Mouse (Mus musculus): ENCODE results near the gene Ttc30b. TPM values are rescaled to one million over a fixed set of nuclear protein-coding genes. Genes with fewer than 3 reads are reported as not detected.
"Not testable (repeated sequence)": the region's sequence is repeated elsewhere in the genome, so short reads cannot be mapped to it uniquely, and the experiment has no call there.

Ttc30b gene
- polyA plus RNA-seq, 1 experiment: 1.7 TPM

DNA sequence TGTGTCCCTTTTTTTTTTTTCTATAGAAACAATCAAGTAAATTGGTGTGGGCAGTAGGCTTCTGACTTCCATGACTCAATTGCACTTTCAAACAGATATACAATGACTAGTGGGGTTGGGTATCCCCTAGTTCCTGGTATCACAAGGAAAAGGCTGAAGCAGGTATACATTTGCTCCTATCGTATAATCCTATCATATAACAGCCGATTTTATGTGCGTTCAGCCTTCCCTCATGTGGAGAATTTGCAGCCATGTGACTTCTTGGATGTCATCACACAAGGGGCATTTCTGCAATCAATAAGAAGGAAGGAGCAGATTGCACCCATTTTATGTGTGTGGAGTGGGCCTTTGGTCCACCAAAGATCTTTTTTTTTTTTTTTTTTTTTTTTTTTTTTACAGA is 44.7 kb upstream of the Ttc30b start:
- no peak overlapping the region for H3K4me3 ChIP-seq

DNA sequence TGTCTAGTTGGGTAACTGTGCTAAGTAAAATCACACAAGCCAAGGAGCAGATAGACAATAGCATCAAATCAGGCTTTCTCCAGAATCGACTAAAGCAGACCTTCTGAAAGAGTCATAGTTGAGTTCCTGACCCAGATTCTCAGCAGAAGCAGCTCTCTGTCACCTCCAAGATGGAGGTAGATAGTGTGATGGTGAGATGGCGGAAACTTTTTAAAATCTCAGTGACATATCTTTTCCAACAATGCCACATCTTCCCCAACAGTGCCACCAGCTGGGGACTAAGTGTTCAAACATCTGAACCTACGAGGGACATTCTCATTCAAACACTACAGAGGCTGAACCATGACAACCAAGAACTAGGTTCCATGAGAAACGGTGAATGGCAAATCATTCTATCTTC is 44.2 kb upstream of the Ttc30b start:
- Histone ChIP-seq H3ac (ENCODE audit: control insufficient read depth, insufficient read length) (no peak overlapping the region), H3K4me3 (no peak overlapping the region), H3K27me3 (ENCODE audit: control insufficient read depth, insufficient read depth, insufficient read length) (no peaks in the 10 kb centered on the region), H3K36me3 (ENCODE audit: control insufficient read depth, insufficient read depth) (no peaks in the 10 kb centered on the region), H3K4me2 (ENCODE audit: low read depth) (no peak overlapping the region), H3K79me2 (ENCODE audit: control insufficient read depth, insufficient read depth) (no peaks in the 10 kb centered on the region)
- no peak for TF ChIP-seq TCF12 (IDR thresholded peaks at IDR 0.05; ENCODE audit: insufficient read depth, poor library complexity, severe bottlenecking)
- TF ChIP-seq MAX (IDR thresholded peaks at IDR 0.05; ENCODE audit: low read depth): no peak
- no peak for TF ChIP-seq MYOD1 (IDR thresholded peaks at IDR 0.05; ENCODE audit: control insufficient read depth in 1 of 3, insufficient read length in 2 of 3, low read depth in 2 of 3)
- TF ChIP-seq POLR2A (IDR thresholded peaks at IDR 0.05; ENCODE audit: insufficient read length, low read depth): no peak
- no peak for TF ChIP-seq MYOG (IDR thresholded peaks at IDR 0.05; ENCODE audit: control insufficient read depth in 1 of 3, insufficient read depth in 1 of 3, insufficient read length in 2 of 3, low read depth in 2 of 3)
- no peak for TF ChIP-seq TCF3 (IDR thresholded peaks at IDR 0.05; ENCODE audit: insufficient read length, low read depth)
- TF ChIP-seq POLR2AphosphoS2 (IDR thresholded peaks at IDR 0.05; ENCODE audit: insufficient read length, low read depth): no peak
- no peak for TF ChIP-seq E2F4 (IDR thresholded peaks at IDR 0.05; ENCODE audit: insufficient read depth)
- TF ChIP-seq SRF (IDR thresholded peaks at IDR 0.05; ENCODE audit: control insufficient read depth, insufficient read length, low read depth): no peak
- no peak for TF ChIP-seq REST (IDR thresholded peaks at IDR 0.05; ENCODE audit: insufficient read depth, insufficient read length)

More for the DNA sequence above, 44.7 kb upstream of the Ttc30b start:
- no peaks in the 10 kb centered on the region for H3K27me3 ChIP-seq (ENCODE audit: control insufficient read depth, insufficient read depth, insufficient read length)
- no peak overlapping the region for H3K4me2 ChIP-seq (ENCODE audit: low read depth)
- H3K36me3 ChIP-seq (ENCODE audit: control insufficient read depth, insufficient read depth): no peaks in the 10 kb centered on the region
- TF ChIP-seq SRF (IDR thresholded peaks at IDR 0.05; ENCODE audit: control insufficient read depth, insufficient read length, low read depth): no peak
- no peak for TF ChIP-seq MYOD1 (IDR thresholded peaks at IDR 0.05; ENCODE audit: control insufficient read depth in 1 of 3, insufficient read length in 2 of 3, low read depth in 2 of 3)
- TF ChIP-seq USF1 (IDR thresholded peaks at IDR 0.05; ENCODE audit: low read depth): no peak
- no peak for TF ChIP-seq MYOG (IDR thresholded peaks at IDR 0.05; ENCODE audit: control insufficient read depth in 1 of 3, insufficient read depth in 1 of 3, insufficient read length in 2 of 3, low read depth in 2 of 3)
- no peak for TF ChIP-seq REST (IDR thresholded peaks at IDR 0.05; ENCODE audit: insufficient read depth, insufficient read length)
- TF ChIP-seq MAX (IDR thresholded peaks at IDR 0.05; ENCODE audit: low read depth): no peak
- no peak for TF ChIP-seq POLR2A (IDR thresholded peaks at IDR 0.05; ENCODE audit: insufficient read length, low read depth)
- TF ChIP-seq TCF3 (IDR thresholded peaks at IDR 0.05; ENCODE audit: insufficient read length, low read depth): no peak
- no peak for TF ChIP-seq CEBPB (IDR thresholded peaks at IDR 0.05; ENCODE audit: insufficient read depth, poor library complexity, severe bottlenecking)
- TF ChIP-seq E2F4 (IDR thresholded peaks at IDR 0.05; ENCODE audit: insufficient read depth): no peak
- no peak for TF ChIP-seq TCF12 (IDR thresholded peaks at IDR 0.05; ENCODE audit: insufficient read depth, poor library complexity, severe bottlenecking)
- TF ChIP-seq POLR2AphosphoS2 (IDR thresholded peaks at IDR 0.05; ENCODE audit: insufficient read length, low read depth): no peak
- no peaks in the 10 kb centered on the region for H3K79me2 ChIP-seq (ENCODE audit: control insufficient read depth, insufficient read depth)
- no peak overlapping the region for H3ac ChIP-seq (ENCODE audit: control insufficient read depth, insufficient read length)

- H3K4me2 ChIP-seq (ENCODE audit: low read depth): peak within 1 kb of the TSS; percentile 74
- peak within 1 kb of the TSS; percentile 21 for H3K4me3 ChIP-seq
- TF ChIP-seq E2F4 (IDR thresholded peaks at IDR 0.05; ENCODE audit: insufficient read depth): peak; percentile 19
Observed at GRCm38 (mm10) chr2:75981440-75982081, 43.2 kb upstream of the Ttc30b start, which contains the start of gene Ttc30a1. Ttc30a1 (minus strand) TSS chr2:75981967.

DNA sequence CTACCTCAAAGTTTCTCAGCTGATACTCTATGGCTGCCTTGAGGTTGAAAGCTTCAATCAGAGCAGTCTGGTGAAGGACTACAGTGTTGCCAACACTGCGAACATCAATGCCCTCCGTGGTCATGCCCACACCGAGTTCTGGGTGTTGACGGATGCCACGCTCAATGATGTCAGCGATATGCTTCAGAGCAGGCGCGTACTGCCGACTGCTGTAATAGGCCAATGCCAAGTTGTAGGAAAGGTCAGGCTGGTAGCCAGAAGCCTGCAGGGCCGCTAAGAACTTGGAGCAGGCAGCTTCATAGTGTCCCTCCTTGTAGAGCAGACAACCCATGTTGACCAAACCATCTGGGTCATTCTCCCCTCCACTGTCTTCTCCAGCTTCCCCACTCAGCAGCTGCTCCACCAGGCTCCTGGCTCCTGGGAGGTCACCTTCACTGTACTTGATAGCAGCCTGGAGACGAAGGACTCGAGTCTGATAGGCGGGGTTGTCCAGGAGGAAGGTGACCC is 42.6 kb upstream of the Ttc30b start:
- H3K4me3 ChIP-seq: peak overlapping the region; percentile 21

More at GRCm38 (mm10) chr2:75981440-75982081, 43.2 kb upstream of the Ttc30b start, which contains the start of gene Ttc30a1:
- H3K36me3 ChIP-seq (ENCODE audit: control insufficient read depth, insufficient read depth); H3K27me3 ChIP-seq (ENCODE audit: control insufficient read depth, insufficient read depth, insufficient read length); H3ac ChIP-seq (ENCODE audit: control insufficient read depth, insufficient read length); H3K79me2 ChIP-seq (ENCODE audit: control insufficient read depth, insufficient read depth): not testable (repeated sequence)

DNA sequence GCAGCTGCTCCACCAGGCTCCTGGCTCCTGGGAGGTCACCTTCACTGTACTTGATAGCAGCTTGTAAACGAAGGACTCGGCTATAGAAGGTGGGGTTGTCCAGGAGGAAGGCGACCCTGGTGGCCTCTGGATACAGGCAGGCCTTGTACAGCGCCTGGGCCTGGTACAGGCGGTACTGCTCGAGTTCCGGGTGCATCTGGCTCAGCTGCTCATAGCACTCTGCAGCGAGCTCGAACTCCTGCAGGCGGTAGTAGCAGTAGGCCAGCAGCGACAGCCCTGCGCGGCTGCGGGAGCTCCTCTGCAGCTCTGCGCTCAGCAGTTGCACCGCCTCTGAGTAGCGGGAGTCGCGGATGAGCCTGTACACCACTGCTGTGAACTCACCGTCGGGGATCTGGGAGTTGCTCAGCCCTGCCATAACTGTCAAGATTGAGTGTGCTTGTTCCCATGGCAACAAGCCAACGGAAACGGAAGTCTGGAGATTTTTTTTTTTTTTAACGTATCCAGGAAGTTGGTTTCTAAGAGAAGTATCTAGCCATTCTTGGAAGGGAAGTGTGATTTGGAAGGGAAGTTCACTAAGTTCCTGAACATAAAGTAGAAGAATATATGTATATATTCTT is 39.5 kb upstream of the Ttc30b start, which contains the start of gene Ttc30a2:
Ttc30a2 (minus strand) TSS at position 419 of the 617 bp plus-strand sequence.
- not testable (repeated sequence) for H3K4me3 ChIP-seq; H3K79me2 ChIP-seq (ENCODE audit: control insufficient read depth, insufficient read depth); H3K4me2 ChIP-seq (ENCODE audit: low read depth); H3K36me3 ChIP-seq (ENCODE audit: control insufficient read depth, insufficient read depth); H3K27me3 ChIP-seq (ENCODE audit: control insufficient read depth, insufficient read depth, insufficient read length); H3ac ChIP-seq (ENCODE audit: control insufficient read depth, insufficient read length)

More for the DNA sequence above, 42.6 kb upstream of the Ttc30b start:
- H3K79me2 ChIP-seq (ENCODE audit: control insufficient read depth, insufficient read depth); H3K4me2 ChIP-seq (ENCODE audit: low read depth); H3ac ChIP-seq (ENCODE audit: control insufficient read depth, insufficient read length); H3K36me3 ChIP-seq (ENCODE audit: control insufficient read depth, insufficient read depth); H3K27me3 ChIP-seq (ENCODE audit: control insufficient read depth, insufficient read depth, insufficient read length): not testable (repeated sequence)

GRCm38 (mm10) chr2:75976070-75976469 is 37.7 kb upstream of the Ttc30b start:
- not testable (repeated sequence) for H3K36me3 ChIP-seq (ENCODE audit: control insufficient read depth, insufficient read depth); H3K79me2 ChIP-seq (ENCODE audit: control insufficient read depth, insufficient read depth); H3K4me3 ChIP-seq; H3ac ChIP-seq (ENCODE audit: control insufficient read depth, insufficient read length); H3K27me3 ChIP-seq (ENCODE audit: control insufficient read depth, insufficient read depth, insufficient read length); H3K4me2 ChIP-seq (ENCODE audit: low read depth)

Data from myocyte (in vitro differentiated cells).